Mouse (Mus musculus): ENCODE results near the gene Clec9a. TPM values are rescaled to one million over a fixed set of nuclear protein-coding genes. Genes with fewer than 3 reads are reported as not detected.

The Clec9a gene
- polyA plus RNA-seq, 1 experiment, result 2.2 TPM

- H3K4me1 ChIP-seq (ENCODE audit: control insufficient read depth, insufficient read depth, low read length), result peaks cover 8% of the 10 kb centered on the region
- WGBS, result 39% methylated on average over 13 of the region's 13 CpGs
- peak; percentile 39 for DNase-seq
- TF ChIP-seq CTCF (IDR thresholded peaks at IDR 0.05; ENCODE audit: insufficient read depth, low read length), result no peak
- TF ChIP-seq POLR2A (IDR thresholded peaks at IDR 0.05; ENCODE audit: borderline replicate concordance, extremely low read depth, low read depth, low read length), result peak; percentile 79; the same call in 1 of the 2 replicates
- H3K4me3 ChIP-seq (replicated peaks; ENCODE audit: extremely low read depth, low read depth, low read length), result peak within 1 kb of the TSS; percentile 97
Measured at GRCm38 (mm10) chr6:129451411-129452039, 42.9 kb downstream of the Clec9a start, which contains the start of gene Clec1a. Gene Clec1a (minus strand): TSS chr6:129452000.

DNA sequence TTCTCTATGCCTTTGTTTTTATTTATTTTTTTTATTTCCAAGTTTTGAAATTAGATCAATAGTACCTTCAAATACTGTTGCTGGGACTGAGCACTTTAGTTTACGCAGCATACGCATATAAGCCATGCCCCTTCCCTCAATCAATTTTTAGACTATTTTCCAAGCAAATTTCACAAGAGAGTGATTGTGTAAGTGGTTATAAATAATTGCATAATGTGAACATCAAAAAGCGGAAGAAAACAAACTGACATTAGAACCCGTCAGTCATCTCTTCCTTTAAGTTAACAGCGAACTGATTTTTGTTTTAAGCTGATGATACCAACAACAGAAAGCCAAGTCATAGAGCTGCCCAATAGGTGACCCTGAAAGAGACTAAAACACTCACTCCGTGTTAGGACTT is 62.7 kb downstream of the Clec9a start:
- Histone ChIP-seq H3K4me3 (replicated peaks; ENCODE audit: extremely low read depth, low read depth, low read length) (peak overlapping the region; percentile 16), H3K4me1 (ENCODE audit: control insufficient read depth, insufficient read depth, low read length) (no peaks in the 10 kb centered on the region)
- TF ChIP-seq CTCF (IDR thresholded peaks at IDR 0.05; ENCODE audit: insufficient read depth, low read length), result no peak
- no peak for TF ChIP-seq POLR2A (IDR thresholded peaks at IDR 0.05; ENCODE audit: borderline replicate concordance, extremely low read depth, low read depth, low read length)
- no peak for DNase-seq
- 71% methylated on average over 6 of the region's 6 CpGs for WGBS

DNA sequence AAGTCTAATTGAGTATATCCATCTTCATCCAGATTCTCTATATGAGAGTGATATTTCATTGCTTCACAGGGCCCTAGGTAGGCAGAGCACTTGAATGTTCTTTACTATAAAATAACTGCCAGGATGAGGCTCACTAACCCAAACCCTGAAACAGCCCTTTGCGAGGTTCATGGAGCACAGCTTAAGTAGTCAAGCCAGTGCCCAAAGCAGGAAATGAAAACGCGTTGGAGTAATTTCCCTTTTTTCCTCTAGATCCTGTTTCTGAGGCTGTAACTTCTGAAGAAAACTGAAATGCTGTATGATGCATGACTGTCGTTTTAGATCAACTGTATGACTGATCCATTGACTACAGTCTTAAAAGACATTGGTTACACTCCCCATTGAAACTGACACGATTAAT is 64.0 kb downstream of the Clec9a start:
- Histone ChIP-seq H3K4me3 (replicated peaks; ENCODE audit: extremely low read depth, low read depth, low read length) (no peak overlapping the region), H3K4me1 (ENCODE audit: control insufficient read depth, insufficient read depth, low read length) (no peaks in the 10 kb centered on the region; the same call in 1 of the 2 replicates)
- no peak for TF ChIP-seq POLR2A (IDR thresholded peaks at IDR 0.05; ENCODE audit: borderline replicate concordance, extremely low read depth, low read depth, low read length)
- no peak for TF ChIP-seq CTCF (IDR thresholded peaks at IDR 0.05; ENCODE audit: insufficient read depth, low read length)
- 62% methylated on average over 5 of the region's 5 CpGs for WGBS
- no peak for DNase-seq

Other genes with a start within 250 kb of the Clec9a start
- 103 and 250 TPM in 2 replicates for gene Clec2d, start 228.2 kb upstream of the Clec9a start, polyA plus RNA-seq (2012; rRNA removed)
- gene Cd69, start 133.4 kb upstream of the Clec9a start, polyA plus RNA-seq (2012; rRNA removed), result 0.54 and 1.3 TPM in 2 replicates
- not detected in 2 replicates for gene 4922502D21Rik, start 77.1 kb upstream of the Clec9a start, polyA plus RNA-seq (2012; rRNA removed)
- 1.9 and 4.6 TPM in 2 replicates for gene Clec12a, start 66.2 kb upstream of the Clec9a start, polyA plus RNA-seq (2012; rRNA removed)
- 1.2 and 1.5 TPM in 2 replicates for gene Clec12b, start 23.0 kb upstream of the Clec9a start, polyA plus RNA-seq (2012; rRNA removed)
- gene Clec1b, start 11.6 kb upstream of the Clec9a start, polyA plus RNA-seq (2012; rRNA removed), result 1.9 and 2.7 TPM in 2 replicates
- 30.1 and 38.1 TPM in 2 replicates for gene Clec1a, start 43.1 kb downstream of the Clec9a start, polyA plus RNA-seq (2012; rRNA removed)
- 2.5 and 3.3 TPM in 2 replicates for gene Olr1, start 98.3 kb downstream of the Clec9a start, polyA plus RNA-seq (2012; rRNA removed)
- gene Tmem52b, start 103.7 kb downstream of the Clec9a start, polyA plus RNA-seq (2012; rRNA removed), result 0.17 and 0.26 TPM in 2 replicates
- gene Gabarapl1, start 124.3 kb downstream of the Clec9a start, polyA plus RNA-seq (2012; rRNA removed), result 101 and 107 TPM in 2 replicates
- gene Klre1, start 169.0 kb downstream of the Clec9a start, polyA plus RNA-seq (2012; rRNA removed), result 0.63 and 0.67 TPM in 2 replicates
- 1.2 and 1.4 TPM in 2 replicates for gene Klrd1, start 182.9 kb downstream of the Clec9a start, polyA plus RNA-seq (2012; rRNA removed)
- gene Klrk1, start 215.0 kb downstream of the Clec9a start, polyA plus RNA-seq (2012; rRNA removed), result 0.49 and 0.68 TPM in 2 replicates
- 0.66 TPM in 1 of 2 replicates, not detected in the other for gene Klrc3, start 234.5 kb downstream of the Clec9a start, polyA plus RNA-seq (2012; rRNA removed)

Data from lung, adult 2 months (tissue).